Mouse (Mus musculus): ENCODE results near the gene Arpc5l.
"Not testable (repeated sequence)": the region's sequence is repeated elsewhere in the genome, so short reads cannot be mapped to it uniquely, and the experiment has no call there.

Gene Arpc5l

GRCm38 (mm10) chr2:38999910-39000586 lies 5.1 kb upstream of the Arpc5l start:
- DNase-seq (ENCODE audit: low spot score in 2 of 2): no peak

GRCm38 (mm10) chr2:39000587-39000919 lies 4.6 kb upstream of the Arpc5l start:
- no peak for DNase-seq (ENCODE audit: low spot score in 2 of 2)

- DNase-seq (ENCODE audit: low spot score in 2 of 2): no peak
These were observed 3.3 kb upstream of the Arpc5l start for GRCm38 (mm10) chr2:39001866-39002265.

- no peak for DNase-seq (ENCODE audit: low spot score in 2 of 2)
These were observed 2.0 kb upstream of the Arpc5l start for GRCm38 (mm10) chr2:39003106-39003505.

- no peak for DNase-seq (ENCODE audit: low spot score in 2 of 2)
These were observed 1.6 kb upstream of the Arpc5l start for GRCm38 (mm10) chr2:39003512-39003911.

- no peak for DNase-seq (ENCODE audit: low spot score in 2 of 2)
These were observed 776 bp upstream of the Arpc5l start for GRCm38 (mm10) chr2:39004372-39004771.

- DNase-seq (ENCODE audit: low spot score in 2 of 2): peak; percentile 58 to 73
These were observed 479 bp downstream of the Arpc5l start, which contains the start of gene Rpl35 for GRCm38 (mm10) chr2:39005574-39006079. Rpl35 (minus strand) TSS chr2:39005624.

- no peak for DNase-seq (ENCODE audit: low spot score in 2 of 2)
These were observed 1.1 kb downstream of the Arpc5l start for GRCm38 (mm10) chr2:39006149-39006730.

GRCm38 (mm10) chr2:39007865-39008264 lies 2.7 kb downstream of the Arpc5l start:
- peak; percentile 94 to 95 for DNase-seq (ENCODE audit: low spot score in 2 of 2)

- peak in 1 of 2 experiments; percentile 41 for DNase-seq (ENCODE audit: low spot score in 2 of 2)
These were observed 3.3 kb downstream of the Arpc5l start for GRCm38 (mm10) chr2:39008350-39008851.

- peak; percentile 92 to 95 for DNase-seq (ENCODE audit: low spot score in 2 of 2)
These were observed 3.8 kb downstream of the Arpc5l start for GRCm38 (mm10) chr2:39008954-39009365.

GRCm38 (mm10) chr2:39010144-39010543 lies 5.0 kb downstream of the Arpc5l start:
- not testable (repeated sequence) for DNase-seq (ENCODE audit: low spot score in 2 of 2)

- DNase-seq (ENCODE audit: low spot score in 2 of 2): peak; percentile 77 to 79
These were observed 6.1 kb downstream of the Arpc5l start for GRCm38 (mm10) chr2:39011264-39011663.

- no peak for DNase-seq (ENCODE audit: low spot score in 2 of 2)
These were observed 6.8 kb downstream of the Arpc5l start for GRCm38 (mm10) chr2:39011971-39012370.

- DNase-seq (ENCODE audit: low spot score in 2 of 2): no peak
These were observed 7.7 kb downstream of the Arpc5l start for GRCm38 (mm10) chr2:39012768-39013279.

GRCm38 (mm10) chr2:39016581-39016980 lies 11.4 kb downstream of the Arpc5l start:
- DNase-seq (ENCODE audit: low spot score in 2 of 2): no peak

GRCm38 (mm10) chr2:39020004-39020403 lies 14.9 kb downstream of the Arpc5l start:
- peak; percentile 44 to 56 for DNase-seq (ENCODE audit: low spot score in 2 of 2)

- DNase-seq (ENCODE audit: low spot score in 2 of 2): no peak
These were observed 26.5 kb downstream of the Arpc5l start for GRCm38 (mm10) chr2:39031611-39032010.

GRCm38 (mm10) chr2:39040215-39040614 lies 35.1 kb downstream of the Arpc5l start:
- no peak for DNase-seq (ENCODE audit: low spot score in 2 of 2)

GRCm38 (mm10) chr2:39048515-39048914 lies 43.4 kb downstream of the Arpc5l start:
- no peak for DNase-seq (ENCODE audit: low spot score in 2 of 2)

GRCm38 (mm10) chr2:39064687-39065399 lies 59.7 kb downstream of the Arpc5l start:
- peak in 1 of 2 experiments; percentile 1 for DNase-seq (ENCODE audit: low spot score in 2 of 2)

All from spleen, postnatal 36 days (tissue).